Mouse (Mus musculus) stomach, postnatal 0 days (tissue): ENCODE measurements around the gene Tmed5. TPM values are rescaled to one million over a fixed set of nuclear protein-coding genes. Genes with fewer than 3 reads are reported as not detected.
A peak's percentile ranks its signal among the peaks of the same experiment; 100 is the strongest.

Experiments
- ATAC-seq: fragments of 200-750 bp; cut with Nextera tagmentation; 2 replicates; pipeline ENCODE4 v1.8.0; 2017; ENCODE audit not compliant: low FRiP score, low TSS enrichment
- DNase-seq: peaks from one replicate; pipeline ENCODE4 v3.0.0-alpha.2; 2016; ENCODE audit warnings: low spot score
- H3K27ac ChIP-seq: fragments of 300-500 bp; sonication (generic); replicated peaks from 2 replicates; pipeline ENCODE4 v1.5.1; 2014; ENCODE audit warnings: mild to moderate bottlenecking, control low read depth
- H3K27me3 ChIP-seq: fragments of 300-500 bp; sonication (generic); 2 replicates; pipeline ENCODE4 v1.6.1; 2014; ENCODE audit warnings: low read length; ENCODE audit not compliant: control insufficient read depth, insufficient read depth
- H3K36me3 ChIP-seq: fragments of 300-500 bp; sonication (generic); 2 replicates; pipeline ENCODE4 v1.6.1; 2014; ENCODE audit warnings: low read length, mixed read lengths; ENCODE audit not compliant: control insufficient read depth, insufficient read depth
- H3K4me1 ChIP-seq: fragments of 300-500 bp; sonication (generic); replicated peaks from 2 replicates; pipeline ENCODE4 v1.6.1; 2014; ENCODE audit warnings: antibody characterized with exemption; ENCODE audit not compliant: control insufficient read depth, insufficient read depth
- H3K4me2 ChIP-seq: fragments of 300-500 bp; sonication (generic); replicated peaks from 2 replicates; pipeline ENCODE4 v1.6.1; 2014; ENCODE audit warnings: low read depth, mild to moderate bottlenecking, control low read depth, moderate library complexity
- H3K4me3 ChIP-seq: fragments of 300-500 bp; sonication (generic); 2 replicates; pipeline ENCODE4 v1.5.1; 2014; ENCODE audit warnings: low read depth, low read length, control low read depth
- H3K9ac ChIP-seq: fragments of 300-500 bp; sonication (generic); 2 replicates; pipeline ENCODE4 v1.6.1; 2014; ENCODE audit warnings: mild to moderate bottlenecking, low read length, control low read depth, mixed read lengths
- H3K9me3 ChIP-seq: fragments of 300-500 bp; sonication (generic); 2 replicates; pipeline ENCODE4 v1.6.1; 2016; ENCODE audit warnings: low read length; ENCODE audit not compliant: control insufficient read depth
- CTCF ChIP-seq: IDR thresholded peaks from 2 replicates; pipeline ENCODE4 v1.5.1; 2016; ENCODE audit warnings: antibody characterized with exemption, low read depth, mild to moderate bottlenecking, moderate library complexity
- EP300 ChIP-seq: optimal IDR thresholded peaks from 2 replicates; pipeline ENCODE3; 2016; ENCODE audit warnings: antibody characterized with exemption
- WGBS: fragments of 180-500 bp; shearing (Covaris S2); extraction: QIAGEN DNeasy Blood & Tissue Kit; methylation state at CpG from one replicate; pipeline ENCODE4 v1.1.7; 2014; 5-methylcytosine and 5-hydroxymethylcytosine counted together
- polyA plus RNA-seq: library from polyadenylated mRNA; unstranded; fragments of >200 nt; fragmentation: Nextera tagmentation; extraction: Ambion mirVana; gene quantifications from 2 replicates; pipeline ENCODE4 v1.2.1, GENCODE M21; 2015

Gene Tmed5
- polyA plus RNA-seq, 1 experiment from 2014 or later, result 58.5 TPM

DNA sequence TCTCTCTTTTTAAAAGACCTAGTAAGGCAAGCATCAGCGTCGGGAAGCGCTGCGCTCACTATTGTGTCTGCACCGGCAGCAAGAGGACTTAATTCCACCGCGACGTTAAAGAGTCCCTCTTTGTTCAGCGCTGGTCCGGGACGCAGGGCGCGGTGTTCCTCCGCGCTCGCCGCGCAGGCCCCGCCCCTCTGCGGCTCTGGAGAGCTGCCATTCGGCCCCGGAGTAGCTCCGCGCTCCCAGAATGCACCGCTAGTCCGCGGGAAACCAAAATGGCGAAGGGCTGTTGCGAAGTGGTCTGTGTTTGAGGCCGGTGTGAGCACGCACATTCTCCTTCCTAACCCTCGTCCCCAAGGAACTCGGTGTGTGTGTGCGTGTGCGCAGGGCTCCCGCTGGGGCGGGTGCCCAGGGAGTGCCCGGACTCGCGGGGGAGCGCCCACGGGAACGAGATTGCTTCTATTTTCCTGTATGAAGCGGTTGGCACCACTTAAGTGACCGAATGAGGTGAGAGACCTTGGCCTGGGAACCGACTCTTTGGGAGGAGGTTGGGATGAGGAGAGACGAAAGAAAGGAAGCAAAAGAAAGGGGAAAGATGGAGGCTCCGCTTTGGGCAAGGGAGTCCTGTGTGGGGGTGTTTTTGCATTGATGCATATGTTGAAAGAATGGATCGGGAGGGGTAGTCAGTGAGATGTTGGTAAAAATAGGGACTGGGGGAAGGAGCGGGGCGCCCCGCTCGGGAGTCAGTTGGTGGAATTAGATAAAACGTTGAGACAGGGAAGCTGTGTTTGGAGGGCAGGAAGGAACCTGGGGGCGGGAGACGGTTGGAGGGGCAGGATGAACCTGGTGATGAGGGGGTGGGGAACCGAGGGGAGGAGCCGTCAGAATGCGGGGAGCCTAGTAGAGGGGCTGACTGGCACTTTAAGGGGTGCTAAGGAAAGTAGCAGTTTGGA is 66.7 kb downstream of the Tmed5 start, which contains the start of gene Mtf2:
Mtf2 (plus strand) TSS at position 210 of the 947 bp plus-strand sequence.
- DNase-seq, result peak; percentile 96
- H3K4me3 ChIP-seq, result peak within 1 kb of the TSS; percentile 97
- TF ChIP-seq CTCF (peak; percentile 46), EP300 (peak; percentile 92)
- H3K4me1 ChIP-seq, result no peaks in the 10 kb centered on the region
- H3K27ac ChIP-seq, result peak within 1 kb of the TSS; percentile 94
- H3K27me3 ChIP-seq, result no peaks in the 10 kb centered on the region
- H3K36me3 ChIP-seq, result no peaks in the 10 kb centered on the region
- peak; percentile 98 for ATAC-seq
- H3K9me3 ChIP-seq, result no peaks in the 10 kb centered on the region
- WGBS, result under 1% methylated on average over 59 of the region's 59 CpGs
- peak within 1 kb of the TSS; percentile 99 for H3K9ac ChIP-seq
- peak within 1 kb of the TSS; percentile 83 for H3K4me2 ChIP-seq

GRCm38 (mm10) chr5:108060413-108060812 is 72.0 kb downstream of the Tmed5 start:
- Histone ChIP-seq H3K4me1 (no peaks in the 10 kb centered on the region), H3K4me2 (no peak overlapping the region), H3K9ac (no peak overlapping the region), H3K4me3 (no peak overlapping the region), H3K27ac (no peak overlapping the region), H3K27me3 (no peaks in the 10 kb centered on the region), H3K9me3 (no peaks in the 10 kb centered on the region), H3K36me3 (no peaks in the 10 kb centered on the region)
- no peak for ATAC-seq
- TF ChIP-seq EP300 (no peak), CTCF (no peak)
- no peak for DNase-seq
- WGBS, result 90% methylated on average over 9 of the region's 9 CpGs

Other genes with a start within 250 kb of the Tmed5 start
- 35.7 and 36.1 TPM in 2 replicates for gene Rpl5, start 232.1 kb downstream of the Tmed5 start, polyA plus RNA-seq
- gene Fam69a, start 145.5 kb downstream of the Tmed5 start, polyA plus RNA-seq, result 15.5 and 16.3 TPM in 2 replicates
- gene Mtf2, start 66.9 kb downstream of the Tmed5 start, polyA plus RNA-seq, result 27.8 and 30.7 TPM in 2 replicates
- 2.5 and 2.7 TPM in 2 replicates for gene Ccdc18, start 255 bp upstream of the Tmed5 start, polyA plus RNA-seq
- 27.6 and 27.9 TPM in 2 replicates for gene Dr1, start 136.3 kb upstream of the Tmed5 start, polyA plus RNA-seq
- gene Pigg, start 180.0 kb upstream of the Tmed5 start, polyA plus RNA-seq, result 3.7 and 4.2 TPM in 2 replicates
- 0.08 and 0.13 TPM in 2 replicates for gene Gm42517, start 235.3 kb upstream of the Tmed5 start, polyA plus RNA-seq